Mouse (Mus musculus) lung, postnatal 14 days (tissue): Measurements from ENCODE around the gene Olfr896-ps1.

Experiments
- DNase-seq: peaks from one replicate; pipeline ENCODE4 v3.0.0; 2021

Olfr896-ps1 gene

GRCm38 (mm10) chr9:38290807-38291206, at the start of gene Olfr896-ps1:
Gene Olfr896-ps1, plus strand, starts transcription at chr9:38291107.
- no peak for DNase-seq

GRCm38 (mm10) chr9:38252474-38252873, 38.4 kb upstream of the Olfr896-ps1 start, which contains the start of gene Olfr143:
Gene Olfr143, plus strand, starts transcription at chr9:38252774.
- no peak for DNase-seq

- DNase-seq, result no peak
Measured at GRCm38 (mm10) chr9:38267551-38267950, 23.4 kb upstream of the Olfr896-ps1 start, which contains the start of gene Olfr895. Gene Olfr895, plus strand, starts transcription at chr9:38267851.

DNA sequence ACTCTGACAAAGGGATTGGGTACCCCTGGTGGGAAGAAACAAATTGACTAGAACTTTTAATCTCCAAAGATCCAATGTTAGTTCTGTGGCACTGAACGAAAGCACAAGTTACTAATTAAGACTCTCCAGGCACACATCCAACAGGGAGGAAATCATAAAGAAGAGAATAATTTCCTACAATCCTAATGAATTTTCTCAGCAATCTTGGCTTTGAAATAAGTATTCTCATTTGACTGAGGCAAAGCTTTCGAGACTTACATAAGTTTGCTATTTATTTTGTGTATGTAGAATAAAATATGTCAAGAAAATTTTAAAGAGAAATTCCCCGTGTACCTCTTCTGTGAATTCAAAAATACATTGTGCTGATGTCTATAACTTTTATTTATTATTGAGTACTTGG, 37.9 kb downstream of the Olfr896-ps1 start, which contains the start of gene Olfr25:
Olfr25 (plus strand) TSS at position 301 of the 400 bp plus-strand sequence.
- no peak for DNase-seq
